Mouse (Mus musculus) liver, adult 2 months (tissue): ENCODE measurements around the gene Fxyd2. TPM values are rescaled to one million over a fixed set of nuclear protein-coding genes. Genes with fewer than 3 reads are reported as not detected.

Experiments used
- DNase-seq: peaks from one replicate; pipeline ENCODE4 v3.0.0-alpha.2; 2011; ENCODE audit warnings: low read depth, low spot score; ENCODE audit errors: extremely low read depth
- H3K27ac ChIP-seq: fragments of 200-500 bp; replicated peaks from 2 replicates; pipeline ENCODE4 v1.5.1; 2012; ENCODE audit warnings: low read depth, mild to moderate bottlenecking, control low read depth, inconsistent platforms, low read length; ENCODE audit not compliant: insufficient read depth
- H3K27me3 ChIP-seq: fragments of 200-500 bp; 2 replicates; pipeline ENCODE4 v1.6.1; 2012; ENCODE audit warnings: mild to moderate bottlenecking, moderate library complexity, low read length, inconsistent platforms; ENCODE audit not compliant: control insufficient read depth, insufficient read depth
- H3K36me3 ChIP-seq: fragments of 200-500 bp; 2 replicates; pipeline ENCODE4 v1.6.1; 2012; ENCODE audit warnings: low read length, inconsistent platforms; ENCODE audit not compliant: control insufficient read depth, insufficient read depth
- H3K4me1 ChIP-seq: fragments of 200-500 bp; 2 replicates; pipeline ENCODE4 v1.6.1; 2011; ENCODE audit warnings: low read length; ENCODE audit not compliant: control insufficient read depth, insufficient read depth
- H3K4me3 ChIP-seq: fragments of 200-500 bp; 2 replicates; pipeline ENCODE4 v1.5.1; 2011; ENCODE audit warnings: low read depth, mild to moderate bottlenecking, control low read depth, low read length, moderate library complexity; ENCODE audit not compliant: insufficient read depth
- H3K79me2 ChIP-seq: fragments of 200-500 bp; 2 replicates; pipeline ENCODE4 v1.6.1; 2012; ENCODE audit warnings: inconsistent platforms, mild to moderate bottlenecking, low read length, moderate library complexity; ENCODE audit not compliant: control insufficient read depth, insufficient read depth
- H3K9ac ChIP-seq: fragments of 200-500 bp; 2 replicates; pipeline ENCODE4 v1.6.1; 2012; ENCODE audit warnings: low read depth, mild to moderate bottlenecking, control low read depth, inconsistent platforms, low read length
- CTCF ChIP-seq: fragments of 200-500 bp; IDR thresholded peaks from 2 replicates; pipeline ENCODE4 v1.5.1; 2011; ENCODE audit warnings: low read depth, low read length, control low read depth
- POLR2A ChIP-seq: fragments of 200-500 bp; IDR thresholded peaks from 2 replicates; pipeline ENCODE4 v1.6.1; 2011; ENCODE audit warnings: low read length, control low read depth; ENCODE audit not compliant: insufficient read depth; ENCODE audit errors: extremely low read depth
- WGBS: fragments of 180-500 bp; shearing (Covaris S2); methylation state at CpG from one replicate; pipeline ENCODE4 v1.1.7; 2018; 5-methylcytosine and 5-hydroxymethylcytosine counted together
- polyA plus RNA-seq: library from polyadenylated mRNA; depleted of rRNA; stranded (reverse); fragments of >200 nt; gene quantifications from 2 replicates; pipeline ENCODE4 v1.2.3, GENCODE M21; 2012
- total RNA-seq: library from RNA; depleted of rRNA; stranded (reverse); fragments of >200 nt; gene quantifications from 2 replicates; pipeline ENCODE4 v1.2.3, GENCODE M21; 2014

The Fxyd2 gene
- total and polyA plus RNA-seq, 2 experiments: 0.29 TPM; not detected in 1

DNA sequence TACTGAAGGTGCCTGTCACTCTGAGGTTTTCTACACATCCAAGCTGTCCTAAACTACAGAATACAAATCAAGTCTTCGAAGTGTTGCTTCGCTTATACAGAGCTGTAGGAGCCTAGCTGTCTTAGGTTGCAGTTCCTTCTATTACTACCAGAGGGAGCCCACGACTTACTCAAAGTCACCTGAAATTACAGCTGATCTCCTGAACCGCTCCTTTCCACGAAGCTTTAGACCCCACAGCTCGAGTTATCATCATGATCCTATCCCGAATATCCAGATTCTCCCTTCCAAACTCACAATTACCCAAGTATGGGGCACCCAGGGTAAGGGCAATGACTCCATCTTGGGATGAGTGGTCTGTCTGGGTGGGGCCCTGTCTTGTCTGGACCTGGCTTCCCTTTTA, 12.3 kb downstream of the Fxyd2 start:
- Histone ChIP-seq H3K27me3 (no peaks in the 10 kb centered on the region), H3K9ac (no peak overlapping the region), H3K36me3 (no peaks in the 10 kb centered on the region), H3K27ac (no peak overlapping the region), H3K4me3 (no peak overlapping the region), H3K4me1 (no peaks in the 10 kb centered on the region), H3K79me2 (no peaks in the 10 kb centered on the region)
- TF ChIP-seq POLR2A: no peak
- TF ChIP-seq CTCF: peak; percentile 41
- 19% methylated on average over 7 of the region's 7 CpGs for WGBS
- DNase-seq: peak; percentile 49

DNA sequence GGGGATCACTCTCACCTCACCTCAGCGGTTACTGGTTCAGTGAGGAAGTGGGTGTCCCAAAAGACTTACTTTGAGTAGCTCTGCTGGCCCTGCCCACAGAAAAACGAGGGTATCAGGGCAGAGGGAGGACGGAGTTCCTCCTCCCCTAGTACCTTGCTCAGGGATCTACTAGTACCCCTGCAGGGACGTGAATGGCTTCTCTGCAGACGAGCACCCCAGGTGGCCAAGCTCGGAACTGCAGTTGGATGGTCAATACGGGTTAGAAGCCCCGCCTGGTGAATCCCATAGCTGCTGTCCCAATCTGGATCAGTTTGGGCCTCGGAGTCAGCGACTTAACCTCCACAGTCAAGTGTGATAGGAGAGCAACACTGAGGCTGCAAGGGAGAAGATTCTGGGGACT, 12.8 kb downstream of the Fxyd2 start:
- Histone ChIP-seq H3K4me3 (no peak overlapping the region), H3K27ac (no peak overlapping the region), H3K36me3 (no peaks in the 10 kb centered on the region), H3K27me3 (no peaks in the 10 kb centered on the region), H3K4me1 (no peaks in the 10 kb centered on the region), H3K9ac (no peak overlapping the region), H3K79me2 (no peaks in the 10 kb centered on the region)
- peak; percentile 46 for DNase-seq
- TF ChIP-seq CTCF (peak; percentile 92), POLR2A (no peak)
- 7% methylated on average over 10 of the region's 10 CpGs for WGBS

DNA sequence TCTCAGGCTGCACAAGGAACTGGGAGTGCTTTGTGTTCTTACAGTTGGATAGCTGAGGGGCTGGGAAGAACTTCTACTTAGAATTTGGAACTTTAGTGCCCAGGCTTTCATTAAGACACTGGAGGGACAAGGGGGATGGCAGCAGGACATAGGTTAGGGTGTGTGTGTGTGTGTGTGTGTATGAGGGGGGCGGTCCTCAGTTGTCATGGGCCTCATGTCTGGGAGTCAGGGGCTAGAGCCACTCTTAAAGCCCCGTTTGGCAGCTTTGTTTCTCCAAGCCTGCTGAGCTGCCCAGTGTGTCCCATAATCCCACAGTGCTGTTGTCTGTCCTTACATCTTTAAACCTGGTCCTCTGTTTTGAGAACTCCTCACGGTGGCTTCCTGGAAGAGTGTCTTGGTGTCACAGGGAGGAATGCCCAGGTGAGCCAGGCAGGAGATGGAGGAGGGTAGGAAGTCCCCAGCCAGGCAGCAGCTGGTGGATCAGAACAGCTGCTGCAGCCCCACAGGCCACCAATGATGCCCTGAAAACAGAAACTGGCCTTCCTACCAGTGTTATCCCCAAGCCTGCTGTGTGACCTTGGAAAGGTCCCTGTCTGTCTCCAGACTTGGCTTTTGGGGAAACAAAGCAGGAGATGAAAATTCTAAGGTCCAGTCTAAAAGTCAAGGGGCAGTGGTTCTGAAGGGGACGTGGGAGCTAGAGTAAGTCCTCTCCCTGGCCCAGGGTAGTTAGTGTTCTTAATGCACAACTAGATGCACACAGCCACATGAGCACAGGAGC, 13.4 kb downstream of the Fxyd2 start:
- no peaks in the 10 kb centered on the region for H3K36me3 ChIP-seq
- 82% methylated on average over 4 of the region's 4 CpGs for WGBS

GRCm38 (mm10) chr9:45413478-45414140, 14.1 kb downstream of the Fxyd2 start:
- H3K27ac ChIP-seq: no peak overlapping the region
- no peak for DNase-seq
- H3K4me3 ChIP-seq: no peak overlapping the region

More for the DNA sequence above, 13.4 kb downstream of the Fxyd2 start:
- Histone ChIP-seq H3K27ac (no peak overlapping the region), H3K79me2 (no peaks in the 10 kb centered on the region), H3K4me1 (0 out of 2 replicates have a peak, but pooled peaks cover 1% of the 10 kb centered on the region), H3K27me3 (no peaks in the 10 kb centered on the region), H3K9ac (no peak overlapping the region), H3K4me3 (no peak overlapping the region)
- no peak for TF ChIP-seq CTCF
- TF ChIP-seq POLR2A: no peak
- DNase-seq: no peak

GRCm38 (mm10) chr9:45415912-45416311, 16.4 kb downstream of the Fxyd2 start:
- H3K27ac ChIP-seq: no peak overlapping the region
- 63% methylated on average over 4 of the region's 4 CpGs for WGBS
- TF ChIP-seq POLR2A: no peak
- TF ChIP-seq CTCF: peak; percentile 19; the same call in 1 of the 2 replicates
- no peaks in the 10 kb centered on the region for H3K79me2 ChIP-seq
- H3K36me3 ChIP-seq: no peaks in the 10 kb centered on the region
- no peak overlapping the region for H3K9ac ChIP-seq
- no peak for DNase-seq
- H3K4me3 ChIP-seq: no peak overlapping the region
- no peaks in the 10 kb centered on the region for H3K27me3 ChIP-seq
- 0 out of 2 replicates have a peak, but pooled peaks cover 1% of the 10 kb centered on the region for H3K4me1 ChIP-seq

More at GRCm38 (mm10) chr9:45413478-45414140, 14.1 kb downstream of the Fxyd2 start:
- 0 out of 2 replicates have a peak, but pooled peaks cover 1% of the 10 kb centered on the region for H3K4me1 ChIP-seq
- H3K36me3 ChIP-seq: no peaks in the 10 kb centered on the region
- H3K79me2 ChIP-seq: no peaks in the 10 kb centered on the region
- no peaks in the 10 kb centered on the region for H3K27me3 ChIP-seq
- no peak overlapping the region for H3K9ac ChIP-seq
- TF ChIP-seq CTCF: peak; percentile 51
- TF ChIP-seq POLR2A: no peak
- 63% methylated on average over 5 of the region's 5 CpGs for WGBS

DNA sequence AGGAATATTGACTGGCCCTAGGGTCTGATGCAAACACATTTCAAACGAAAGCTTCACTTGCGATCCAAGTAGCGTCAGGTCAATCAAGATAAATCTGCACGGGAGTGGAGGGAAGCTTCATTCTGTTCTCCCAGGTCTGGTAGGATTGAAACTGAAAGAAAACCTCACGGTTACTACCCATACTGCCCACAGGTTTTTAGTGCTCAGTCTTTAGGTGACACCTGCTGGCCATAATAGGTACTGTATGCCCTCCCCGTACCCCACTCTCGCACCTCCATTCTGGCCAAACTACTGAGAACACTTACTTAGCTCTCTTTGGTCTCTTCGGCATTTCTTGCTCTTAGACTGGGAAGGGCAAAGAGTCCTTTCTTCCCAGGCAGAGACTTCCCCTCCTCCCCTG, 17.8 kb downstream of the Fxyd2 start:
- DNase-seq: peak; percentile 64
- H3K4me3 ChIP-seq: peak overlapping the region; percentile 53
- H3K27ac ChIP-seq: no peak overlapping the region
- no peaks in the 10 kb centered on the region for H3K36me3 ChIP-seq
- WGBS: 7% methylated on average over 8 of the region's 8 CpGs
- 0 out of 2 replicates have a peak, but pooled peaks cover 1% of the 10 kb centered on the region for H3K4me1 ChIP-seq
- TF ChIP-seq POLR2A: no peak
- peak; percentile 70 for TF ChIP-seq CTCF
- H3K27me3 ChIP-seq: no peaks in the 10 kb centered on the region
- H3K9ac ChIP-seq: peak overlapping the region; percentile 65; the same call in 1 of the 2 replicates
- H3K79me2 ChIP-seq: no peaks in the 10 kb centered on the region
